ENCODE assay signal across 10 mouse cellular contexts in genomic region chr1:31233319-31234036, GRCm38 (mm10). TPM values are rescaled to one million over a fixed set of nuclear protein-coding genes. Genes with fewer than 3 reads are reported as not detected.
DNase-seq lines count a peak whose midpoint lies in the region; ATAC-seq and TF ChIP-seq lines count a peak whose summit lies in the region.
"Had no signal": no experiment of that assay in that cellular context is flagged by ENCODE, and none has a peak within 500 bp of the region (broad histone marks: within the 10 kb centered on the region; RNA-seq: fewer than 3 reads in every experiment).

No protein-coding gene starts in this region.

- peaks cover 2% of the 10 kb centered on the region; the same call in 1 of the 2 replicates for H3K4me1 ChIP-seq in forebrain, embryonic 16.5 days (replicated peaks; ENCODE audit: control insufficient read depth, insufficient read depth, low read length)
- H3K4me1 ChIP-seq in lung, adult 2 months (ENCODE audit: control insufficient read depth, insufficient read depth, low read length), result no peaks in the 10 kb centered on the region

- no peaks in the 10 kb centered on the region for H3K9me3 ChIP-seq in forebrain, embryonic 16.5 days (ENCODE audit: control insufficient read depth, low read length)

- ATAC-seq in forebrain, embryonic 16.5 days, result peak; percentile 96

- no peak for TF ChIP-seq POLR2A in lung, adult 2 months (IDR thresholded peaks at IDR 0.05; ENCODE audit: borderline replicate concordance, extremely low read depth, low read depth, low read length)

- H3K27me3 ChIP-seq in forebrain, embryonic 16.5 days (replicated peaks; ENCODE audit: control insufficient read depth, insufficient read depth, low read length), result peaks cover 2% of the 10 kb centered on the region; the same call in 1 of the 2 replicates

- H3K9ac ChIP-seq in forebrain, embryonic 16.5 days (replicated peaks; ENCODE audit: low read depth, low read length), result no peak overlapping the region

- no peak overlapping the region for H3K4me3 ChIP-seq in forebrain, embryonic 16.5 days (replicated peaks; ENCODE audit: low read length)
- H3K4me3 ChIP-seq in lung, adult 2 months (replicated peaks; ENCODE audit: extremely low read depth, low read depth, low read length), result no peak overlapping the region

- H3K4me2 ChIP-seq in forebrain, embryonic 16.5 days (ENCODE audit: low read length), result no peak overlapping the region

- TF ChIP-seq CTCF in lung, adult 2 months (IDR thresholded peaks at IDR 0.05; ENCODE audit: insufficient read depth, low read length), result no peak

- H3K27ac ChIP-seq in forebrain, embryonic 16.5 days (ENCODE audit: low read length), result no peak overlapping the region

- no peaks in the 10 kb centered on the region for H3K36me3 ChIP-seq in forebrain, embryonic 16.5 days (ENCODE audit: control insufficient read depth, insufficient read depth)

- DNase-seq in right cerebral cortex, postnatal 10 days (ENCODE audit: low spot score in 2 of 2), result peak; percentile 43 to 68
- DNase-seq in right cerebral cortex, postnatal 36 days (ENCODE audit: low spot score in 2 of 2), result no peak
- peak; percentile 31 for DNase-seq in layer of hippocampus, adult 9-11 months
- peak; percentile 33 for DNase-seq in right cerebral cortex, postnatal 4 days
- no peak for DNase-seq in thymus, postnatal 10 days (ENCODE audit: low spot score in 2 of 2)
- no peak for DNase-seq in lung, adult 2 months
- DNase-seq in adrenal gland, adult 18-20 months (ENCODE audit: low spot score in 2 of 2), result no peak

RNA-seq across cellular contexts. Expression of gene Pih1d3, which starts 10.8 kb away (rescaled TPM):
- polyA plus RNA-seq in forebrain, embryonic 16.5 days (2015; fragmentation: Nextera tagmentation; extraction: Ambion mirVana), result not detected in 2 replicates
- polyA plus RNA-seq in lung, adult 2 months (2012; rRNA removed), result not detected in 2 replicates
- not detected for total RNA-seq in adrenal gland, adult 18-20 months (2021)
- total RNA-seq: left cerebral cortex, adult 8-10 months; neutrophil, adult 5-6 weeks had no signal

RNA-seq across cellular contexts. Expression of gene 4931428L18Rik, which starts 11.0 kb away (rescaled TPM):
- polyA plus RNA-seq in forebrain, embryonic 16.5 days (2015; fragmentation: Nextera tagmentation; extraction: Ambion mirVana), result not detected in 2 replicates
- polyA plus RNA-seq in lung, adult 2 months (2012; rRNA removed), result 0.12 TPM in 1 of 2 replicates, not detected in the other
- under 1 TPM in 1 of 2 experiments, not detected in 1; 0.51 TPM for total RNA-seq in adrenal gland, adult 18-20 months (2021)
- total RNA-seq: left cerebral cortex, adult 8-10 months; neutrophil, adult 5-6 weeks had no signal

RNA-seq across cellular contexts. Expression of gene Lgsn, which starts 57.3 kb away (rescaled TPM):
- polyA plus RNA-seq in forebrain, embryonic 16.5 days (2015; fragmentation: Nextera tagmentation; extraction: Ambion mirVana), result not detected in 2 replicates
- polyA plus RNA-seq in lung, adult 2 months (2012; rRNA removed), result 0.34 TPM in 1 of 2 replicates, not detected in the other
- not detected for total RNA-seq in adrenal gland, adult 18-20 months (2021)
- total RNA-seq: left cerebral cortex, adult 8-10 months; neutrophil, adult 5-6 weeks had no signal

Comparison
In these comparisons a context has a peak if more than half of its experiments do, and no peak if none do; other contexts are left out.
1. DNase-seq: peak in right cerebral cortex, postnatal 10 days (2 of 2), layer of hippocampus, adult 9-11 months (single experiment) and right cerebral cortex, postnatal 4 days (single experiment); none in right cerebral cortex, postnatal 36 days (0 of 2), thymus, postnatal 10 days (0 of 2), lung, adult 2 months (single experiment) and adrenal gland, adult 18-20 months (0 of 2).